Mouse (Mus musculus): Measurements from ENCODE around the gene Pla2g4e. TPM values are rescaled to one million over a fixed set of nuclear protein-coding genes. Genes with fewer than 3 reads are reported as not detected.
A peak's percentile ranks its signal among the peaks of the same experiment; 100 is the strongest.

Pla2g4e gene
- total and polyA plus RNA-seq, 3 experiments = not detected

- peaks cover 0 to 6% of the 10 kb centered on the region in 2 experiments; a peak in 1 of 4 replicates for H3K4me1 ChIP-seq (ENCODE audit: control insufficient read depth in 1 of 2, insufficient read depth in 2 of 2, low read length in 2 of 2)
- H3K79me2 ChIP-seq (ENCODE audit: control insufficient read depth, insufficient read depth, low read length, poor library complexity) = no peaks in the 10 kb centered on the region
- H3K9ac ChIP-seq (ENCODE audit: control insufficient read depth, low read depth, low read length, poor library complexity, severe bottlenecking) = no peak overlapping the region
- DNase-seq (ENCODE audit: low read depth, low spot score) = peak; percentile 37
- H3K36me3 ChIP-seq (ENCODE audit: control insufficient read depth in 1 of 2, insufficient read depth in 2 of 2, low read length in 2 of 2) = no peaks in the 10 kb centered on the region
- H3K27ac ChIP-seq (ENCODE audit: control insufficient read depth, low read depth, low read length) = no peak overlapping the region
- TF ChIP-seq RAD21 (IDR thresholded peaks at IDR 0.05; ENCODE audit: low read depth, low read length) = peak; percentile 45
- peak; percentile 34 to 57 (median 42); a peak in 5 of 6 replicates for TF ChIP-seq CTCF (IDR thresholded peaks at IDR 0.05 in 2 of 3, conservative IDR thresholded peaks at IDR 0.05 in 1 of 3; ENCODE audit: control insufficient read depth in 1 of 3, insufficient read depth in 1 of 3, low read depth in 2 of 3, low read length in 3 of 3, poor library complexity in 1 of 3, severe bottlenecking in 1 of 3)
- peak; percentile 39; the same call in 1 of the 2 replicates for TF ChIP-seq SMC3 (IDR thresholded peaks at IDR 0.05; ENCODE audit: low read depth, low read length)
- TF ChIP-seq POLR2A (IDR thresholded peaks at IDR 0.05; ENCODE audit: control insufficient read depth in 1 of 2, insufficient read depth in 1 of 2, low read depth in 1 of 2, low read length in 2 of 2, poor library complexity in 1 of 2) = no peak
- no peak for TF ChIP-seq ZNF384 (IDR thresholded peaks at IDR 0.05; ENCODE audit: low read depth, low read length)
- no peak for TF ChIP-seq GABPA (IDR thresholded peaks at IDR 0.05; ENCODE audit: low read depth, low read length)
- TF ChIP-seq MYC (IDR thresholded peaks at IDR 0.05; ENCODE audit: low read depth, low read length) = no peak
- H3K9me3 ChIP-seq (replicated peaks; ENCODE audit: insufficient read depth, low read length) = no peaks in the 10 kb centered on the region
- H3K4me3 ChIP-seq (ENCODE audit: control insufficient read depth in 1 of 2, insufficient read depth in 1 of 2, low read depth in 2 of 2, low read length in 2 of 2) = no peak overlapping the region
- H3K27me3 ChIP-seq (ENCODE audit: control insufficient read depth in 1 of 2, insufficient read depth in 2 of 2, low read length in 2 of 2) = peaks cover 6 to 7% of the 10 kb centered on the region in 2 experiments; a peak in 3 of 4 replicates
Observed at GRCm38 (mm10) chr2:120187583-120187982, 57.6 kb downstream of the Pla2g4e start.

DNA sequence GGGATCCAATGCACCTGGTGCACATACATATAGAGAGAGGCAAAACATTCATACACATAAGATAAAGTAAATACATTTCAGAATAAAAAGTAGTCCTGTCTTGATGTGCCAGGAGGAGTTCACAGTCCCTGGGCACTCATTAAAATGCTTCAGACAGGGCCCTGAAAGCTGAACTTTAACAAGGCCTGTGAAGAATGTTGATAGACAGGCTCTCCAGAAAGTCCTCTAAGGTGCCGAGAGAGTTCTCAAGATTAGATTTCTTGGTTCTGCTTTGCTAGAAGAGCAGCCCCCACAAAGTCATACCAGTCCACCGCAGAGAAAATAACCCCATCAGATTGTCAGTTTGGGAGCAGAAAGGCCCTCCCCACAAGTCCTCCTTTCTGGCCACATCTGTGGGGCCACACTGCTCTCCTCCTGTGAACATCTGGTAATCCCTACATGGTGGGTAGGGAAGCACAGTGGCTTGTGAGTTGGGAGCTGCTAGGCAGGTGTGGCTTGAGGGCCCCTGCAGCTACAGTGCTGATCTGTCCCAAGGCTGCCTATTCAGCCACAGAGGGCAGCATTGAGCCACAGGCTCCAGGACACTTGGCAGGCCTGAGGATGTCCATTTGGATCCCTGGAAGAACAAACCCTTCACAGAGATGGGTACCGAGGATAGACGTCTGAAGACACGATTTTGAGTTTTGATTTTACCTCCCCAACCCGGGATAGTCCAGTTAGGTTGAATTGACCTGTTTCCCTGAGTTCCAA is 59.4 kb downstream of the Pla2g4e start:
- H3K27me3 ChIP-seq (ENCODE audit: control insufficient read depth in 1 of 2, insufficient read depth in 2 of 2, low read length in 2 of 2) = peaks cover under 1 to 4% of the 10 kb centered on the region in 2 experiments; a peak in 2 of 4 replicates

GRCm38 (mm10) chr2:120178936-120179335 is 66.2 kb downstream of the Pla2g4e start:
- peak; percentile 22 for DNase-seq (ENCODE audit: low read depth, low spot score)
- Histone ChIP-seq H3K36me3 (ENCODE audit: control insufficient read depth in 1 of 2, insufficient read depth in 2 of 2, low read length in 2 of 2) (no peaks in the 10 kb centered on the region), H3K9me3 (replicated peaks; ENCODE audit: insufficient read depth, low read length) (no peaks in the 10 kb centered on the region), H3K4me1 (ENCODE audit: control insufficient read depth in 1 of 2, insufficient read depth in 2 of 2, low read length in 2 of 2) (no peaks in the 10 kb centered on the region), H3K4me3 (ENCODE audit: control insufficient read depth in 1 of 2, insufficient read depth in 1 of 2, low read depth in 2 of 2, low read length in 2 of 2) (no peak overlapping the region), H3K27ac (ENCODE audit: control insufficient read depth, low read depth, low read length) (no peak overlapping the region), H3K9ac (ENCODE audit: control insufficient read depth, low read depth, low read length, poor library complexity, severe bottlenecking) (no peak overlapping the region), H3K27me3 (ENCODE audit: control insufficient read depth in 1 of 2, insufficient read depth in 2 of 2, low read length in 2 of 2) (no peaks in the 10 kb centered on the region; a peak in 1 of 4 replicates), H3K79me2 (ENCODE audit: control insufficient read depth, insufficient read depth, low read length, poor library complexity) (no peaks in the 10 kb centered on the region)
- TF ChIP-seq POLR2AphosphoS2 (IDR thresholded peaks at IDR 0.05; ENCODE audit: low read length) (no peak), ZNF384 (IDR thresholded peaks at IDR 0.05; ENCODE audit: low read depth, low read length) (peak; percentile 63), BHLHE40 (IDR thresholded peaks at IDR 0.05; ENCODE audit: borderline replicate concordance, low read depth, low read length) (no peak), GABPA (IDR thresholded peaks at IDR 0.05; ENCODE audit: low read depth, low read length) (no peak), TBP (IDR thresholded peaks at IDR 0.05; ENCODE audit: low read depth, low read length) (peak; percentile 41; the same call in 1 of the 2 replicates), CTCF (IDR thresholded peaks at IDR 0.05 in 2 of 3, conservative IDR thresholded peaks at IDR 0.05 in 1 of 3; ENCODE audit: control insufficient read depth in 1 of 3, insufficient read depth in 1 of 3, low read depth in 2 of 3, low read length in 3 of 3, poor library complexity in 1 of 3, severe bottlenecking in 1 of 3) (peak; percentile 11 to 43 (median 30); a peak in 3 of 6 replicates), SMC3 (IDR thresholded peaks at IDR 0.05; ENCODE audit: low read depth, low read length) (peak; percentile 36), GATA1 (IDR thresholded peaks at IDR 0.05; ENCODE audit: low read depth, low read length) (no peak), ZMIZ1 (IDR thresholded peaks at IDR 0.05; ENCODE audit: low read depth, low read length) (no peak), SIN3A (IDR thresholded peaks at IDR 0.05; ENCODE audit: low read length) (no peak), USF1 (IDR thresholded peaks at IDR 0.05; ENCODE audit: low read depth, low read length) (no peak), JUND (IDR thresholded peaks at IDR 0.05; ENCODE audit: low read depth, low read length) (no peak), UBTF (IDR thresholded peaks at IDR 0.05; ENCODE audit: borderline replicate concordance, insufficient read depth, low read depth, low read length) (no peak), ZC3H11A (IDR thresholded peaks at IDR 0.05; ENCODE audit: low read depth, low read length) (no peak), MEF2A (IDR thresholded peaks at IDR 0.05; ENCODE audit: extremely low read depth, insufficient replicate concordance, low read depth, low read length, poor library complexity, severe bottlenecking) (no peak), MYB (IDR thresholded peaks at IDR 0.05; ENCODE audit: low read depth, low read length) (no peak), RAD21 (IDR thresholded peaks at IDR 0.05; ENCODE audit: low read depth, low read length) (peak; percentile 25), ZKSCAN1 (IDR thresholded peaks at IDR 0.05; ENCODE audit: low read depth, low read length) (no peak)

More for the DNA sequence above, 59.4 kb downstream of the Pla2g4e start:
- Histone ChIP-seq H3K9ac (ENCODE audit: control insufficient read depth, low read depth, low read length, poor library complexity, severe bottlenecking) (no peak overlapping the region), H3K4me1 (ENCODE audit: control insufficient read depth in 1 of 2, insufficient read depth in 2 of 2, low read length in 2 of 2) (peaks cover 0 to 6% of the 10 kb centered on the region in 2 experiments; a peak in 1 of 4 replicates), H3K36me3 (ENCODE audit: control insufficient read depth in 1 of 2, insufficient read depth in 2 of 2, low read length in 2 of 2) (no peaks in the 10 kb centered on the region), H3K4me3 (ENCODE audit: control insufficient read depth in 1 of 2, insufficient read depth in 1 of 2, low read depth in 2 of 2, low read length in 2 of 2) (no peak overlapping the region), H3K79me2 (ENCODE audit: control insufficient read depth, insufficient read depth, low read length, poor library complexity) (no peaks in the 10 kb centered on the region), H3K9me3 (replicated peaks; ENCODE audit: insufficient read depth, low read length) (no peaks in the 10 kb centered on the region), H3K27ac (ENCODE audit: control insufficient read depth, low read depth, low read length) (no peak overlapping the region)
- peak; percentile 8 for DNase-seq (ENCODE audit: low read depth, low spot score)
- peak; percentile 23 to 40 (median 34); a peak in 4 of 6 replicates for TF ChIP-seq CTCF (IDR thresholded peaks at IDR 0.05 in 2 of 3, conservative IDR thresholded peaks at IDR 0.05 in 1 of 3; ENCODE audit: control insufficient read depth in 1 of 3, insufficient read depth in 1 of 3, low read depth in 2 of 3, low read length in 3 of 3, poor library complexity in 1 of 3, severe bottlenecking in 1 of 3)
- peak; percentile 12 for TF ChIP-seq RAD21 (IDR thresholded peaks at IDR 0.05; ENCODE audit: low read depth, low read length)
- TF ChIP-seq MYB (IDR thresholded peaks at IDR 0.05; ENCODE audit: low read depth, low read length) = no peak
